Mouse (Mus musculus): ENCODE data around the gene 4930578C19Rik.

- TF ChIP-seq GATA1 (IDR thresholded peaks at IDR 0.05; ENCODE audit: borderline replicate concordance, low read length) (no peak), FLI1 (IDR thresholded peaks at IDR 0.05; ENCODE audit: low read length) (no peak)
Measured at GRCm38 (mm10) chrX:18461198-18461601, at the start of gene 4930578C19Rik.

Data from megakaryocyte, embryonic 14.5 days (primary cell).